Comparison of ENCODE assay signal across 1 mouse cellular context in the genomic region with DNA sequence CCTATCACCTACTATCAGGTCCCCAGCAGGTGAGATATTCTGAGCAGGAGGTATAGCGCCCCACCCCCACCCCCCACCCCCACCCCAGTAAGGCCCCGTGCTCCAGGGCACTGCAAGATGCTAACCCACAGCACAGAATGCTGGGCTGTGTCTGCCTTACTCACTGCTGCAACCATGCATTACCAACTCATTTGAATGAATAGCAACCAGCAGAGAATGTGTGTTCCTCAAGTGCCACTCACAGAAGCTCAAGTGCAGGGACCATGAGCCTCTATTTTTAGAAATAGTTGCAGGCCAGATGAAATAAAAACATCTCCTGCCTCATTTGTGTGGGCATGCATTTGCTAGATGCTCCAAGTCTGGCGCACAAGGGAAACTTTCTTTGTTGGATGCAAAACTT.
TF ChIP-seq lines count a peak whose summit lies in the region.

No protein-coding gene starts in this region.

TF ChIP-seq in CH12.LX, 34 proteins besides CTCF, POLR2A, EP300 and RAD21:
- TF ChIP-seq SIN3A (IDR thresholded peaks at IDR 0.05; ENCODE audit: low read length) (no peak), HCFC1 (IDR thresholded peaks at IDR 0.05; ENCODE audit: low read depth, low read length) (no peak), ZMIZ1 (IDR thresholded peaks at IDR 0.05; ENCODE audit: low read depth, low read length) (no peak), GABPA (IDR thresholded peaks at IDR 0.05; ENCODE audit: insufficient replicate concordance, low read depth, low read length) (no peak), IRF4 (IDR thresholded peaks at IDR 0.05; ENCODE audit: low read depth, low read length) (no peak), MXI1 (IDR thresholded peaks at IDR 0.05; ENCODE audit: low read depth, low read length) (no peak), TCF12 (IDR thresholded peaks at IDR 0.05; ENCODE audit: low read depth, low read length) (no peak), MAX (IDR thresholded peaks at IDR 0.05; ENCODE audit: low read length) (no peak), MAFK (IDR thresholded peaks at IDR 0.05; ENCODE audit: insufficient replicate concordance, low read length) (no peak), KAT2A (IDR thresholded peaks at IDR 0.05; ENCODE audit: insufficient replicate concordance, low read length) (no peak), ZC3H11A (IDR thresholded peaks at IDR 0.05; ENCODE audit: low read depth, low read length) (no peak), BHLHE40 (IDR thresholded peaks at IDR 0.05; ENCODE audit: low read depth, low read length) (no peak), NRF1 (IDR thresholded peaks at IDR 0.05; ENCODE audit: low read depth, low read length) (no peak), ELF1 (IDR thresholded peaks at IDR 0.05; ENCODE audit: low read depth, low read length) (no peak), JUND (conservative IDR thresholded peaks at IDR 0.05; ENCODE audit: low read depth, low read length) (no peak)
TF ChIP-seq in CH12.LX: peak in this region for 0.
